Mouse (Mus musculus) liver, embryonic 14.5 days (tissue): ENCODE measurements around the gene Slc38a6. TPM values are rescaled to one million over a fixed set of nuclear protein-coding genes. Genes with fewer than 3 reads are reported as not detected.

ENCODE experiments used
- ATAC-seq: fragments of 200-750 bp; cut with Nextera tagmentation; 2 replicates; pipeline ENCODE4 v1.8.0; 2017; ENCODE audit warnings: moderate number of reproducible peaks, mild to moderate bottlenecking, moderate library complexity; ENCODE audit not compliant: insufficient read depth
- DNase-seq, 3 experiments: peaks; one replicate each; pipeline ENCODE4 v3.0.0-alpha.2; 2012 to 2013; ENCODE audit warnings: low read depth in 3 of 3, low spot score in 3 of 3
- H3K27ac ChIP-seq: fragments of 300-500 bp; sonication (generic); 2 replicates; pipeline ENCODE4 v1.5.1; 2014; ENCODE audit warnings: moderate library complexity, mild to moderate bottlenecking, control low read depth, inconsistent platforms
- H3K27me3 ChIP-seq: fragments of 300-500 bp; sonication (generic); 2 replicates; pipeline ENCODE4 v1.6.1; 2014; ENCODE audit warnings: mild to moderate bottlenecking, low read length, moderate library complexity; ENCODE audit not compliant: control insufficient read depth, insufficient read depth
- H3K36me3 ChIP-seq: fragments of 300-500 bp; sonication (generic); replicated peaks from 2 replicates; pipeline ENCODE4 v1.6.1; 2014; ENCODE audit warnings: low read depth; ENCODE audit not compliant: control insufficient read depth, insufficient read depth
- H3K4me1 ChIP-seq, 2 experiments: fragments of 200-500 bp in 1 of 2; fragments of 300-500 bp in 1 of 2; sonication (generic) in 1 of 2; replicated peaks; 2 replicates each; pipeline ENCODE4 v1.6.1; 2012 to 2014; ENCODE audit warnings: antibody characterized with exemption in 1 of 2, inconsistent platforms in 1 of 2, low read length in 1 of 2; ENCODE audit not compliant: control insufficient read depth in 2 of 2, insufficient read depth in 2 of 2
- H3K4me2 ChIP-seq: fragments of 300-500 bp; sonication (generic); 2 replicates; pipeline ENCODE4 v1.6.1; 2014; ENCODE audit warnings: low read depth, mild to moderate bottlenecking, control low read depth, moderate library complexity
- H3K4me3 ChIP-seq, 2 experiments: fragments of 200-500 bp in 1 of 2; fragments of 300-500 bp in 1 of 2; sonication (generic) in 1 of 2; 2 replicates each; pipeline ENCODE4 v1.5.1; 2012 to 2014; ENCODE audit warnings: low read depth in 2 of 2, low read length in 2 of 2, mild to moderate bottlenecking in 2 of 2, control low read depth in 1 of 2, inconsistent platforms in 1 of 2, moderate library complexity in 1 of 2; ENCODE audit not compliant: insufficient read depth in 1 of 2
- H3K9ac ChIP-seq: fragments of 300-500 bp; sonication (generic); replicated peaks from 2 replicates; pipeline ENCODE4 v1.6.1; 2014; ENCODE audit warnings: mild to moderate bottlenecking, control low read depth, moderate library complexity
- H3K9me3 ChIP-seq: fragments of 300-500 bp; sonication (generic); 2 replicates; pipeline ENCODE4 v1.6.1; 2016; ENCODE audit warnings: low read length, mixed read lengths; ENCODE audit not compliant: control insufficient read depth
- CTCF ChIP-seq: IDR thresholded peaks from 2 replicates; pipeline ENCODE4 v1.5.1; 2016; ENCODE audit warnings: antibody characterized with exemption, low read depth, control low read depth
- EP300 ChIP-seq: IDR thresholded peaks from 2 replicates; pipeline ENCODE4 v1.6.1; 2016; ENCODE audit warnings: antibody characterized with exemption, low read depth
- WGBS: fragments of 180-500 bp; shearing (Covaris S2); extraction: QIAGEN DNeasy Blood & Tissue Kit; methylation state at CpG from one replicate; pipeline ENCODE4 v1.1.7; 2014; ENCODE audit not compliant: insufficient replicate concordance; 5-methylcytosine and 5-hydroxymethylcytosine counted together
- polyA plus RNA-seq, 2 experiments: library from polyadenylated mRNA; depleted of rRNA in 1 of 2; stranded (reverse) in 1 of 2; unstranded in 1 of 2; fragments of >200 nt; fragmentation: Nextera tagmentation in 1 of 2; extraction: Ambion mirVana in 1 of 2; gene quantifications; 2 replicates each; pipeline versions ENCODE4 v1.2.1 to v1.2.3; 2012 to 2014

Gene Slc38a6
- polyA plus RNA-seq, 2 experiments: 2.1 to 2.4 TPM

DNA sequence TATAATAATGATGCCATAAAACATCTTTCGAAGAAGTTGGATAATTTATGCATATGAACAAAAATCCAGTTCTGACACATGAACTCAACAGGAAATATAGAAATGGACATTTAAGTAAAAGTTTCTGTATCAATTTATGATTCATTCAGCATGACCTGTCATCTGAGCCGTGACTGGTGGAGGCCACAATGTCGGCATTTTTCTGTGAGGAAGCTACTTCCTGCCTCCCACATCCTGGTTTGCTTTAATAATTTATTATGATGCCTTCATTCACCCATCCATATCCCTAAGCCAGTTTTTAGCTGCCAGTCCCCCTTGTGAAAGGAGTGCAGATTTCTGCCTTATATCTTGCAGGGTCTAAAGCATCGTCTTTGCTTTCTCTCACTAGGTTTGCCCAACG, 91.4 kb downstream of the Slc38a6 start:
- ATAC-seq: no peak
- no peak for DNase-seq
- Histone ChIP-seq H3K4me2 (no peak overlapping the region), H3K36me3 (no peaks in the 10 kb centered on the region), H3K4me1 (no peaks in the 10 kb centered on the region; a peak in 1 of 4 replicates), H3K27me3 (no peaks in the 10 kb centered on the region), H3K27ac (no peak overlapping the region), H3K4me3 (no peak overlapping the region), H3K9ac (no peak overlapping the region), H3K9me3 (no peaks in the 10 kb centered on the region)
- WGBS: 63% methylated on average over 5 of the region's 5 CpGs
- TF ChIP-seq EP300 (no peak), CTCF (no peak)

DNA sequence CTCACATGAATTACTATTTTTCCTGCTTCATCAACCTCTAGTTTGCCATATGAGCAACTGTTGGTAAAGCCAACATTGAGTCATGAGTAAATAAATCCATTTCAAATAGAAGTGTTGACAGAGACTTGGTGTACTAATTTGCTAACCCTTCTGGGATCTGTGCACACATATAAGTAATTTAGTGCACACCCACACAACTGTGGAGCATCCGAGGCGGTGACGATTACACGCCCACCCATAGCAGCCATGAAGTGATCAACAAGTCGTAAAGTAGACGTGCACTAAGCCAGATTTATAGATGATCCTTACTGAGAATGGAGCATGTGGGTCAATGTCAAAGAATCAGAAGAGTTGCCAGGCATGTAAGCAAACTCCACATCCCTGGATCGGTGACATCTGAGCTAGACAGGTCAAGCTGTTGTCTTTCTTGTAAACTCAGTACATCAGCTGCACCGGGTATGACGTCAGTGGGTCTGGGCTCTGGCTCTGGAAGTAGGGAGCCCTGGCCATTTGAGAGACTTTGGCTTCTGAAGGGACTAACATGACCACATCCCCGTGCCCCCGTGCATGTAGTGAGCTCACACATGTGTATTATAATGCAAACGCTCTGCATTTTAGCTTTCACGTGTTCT, 92.3 kb downstream of the Slc38a6 start:
- ATAC-seq (no peak), DNase-seq (no peak)
- H3K4me2 ChIP-seq: no peak overlapping the region
- TF ChIP-seq EP300 (no peak), CTCF (no peak)
- no peaks in the 10 kb centered on the region for H3K36me3 ChIP-seq
- WGBS: 73% methylated on average over 13 of the region's 13 CpGs
- peaks cover 0 to 3% of the 10 kb centered on the region in 2 experiments; a peak in 2 of 4 replicates for H3K4me1 ChIP-seq
- no peak overlapping the region for H3K27ac ChIP-seq
- H3K9me3 ChIP-seq: no peaks in the 10 kb centered on the region
- no peak overlapping the region for H3K4me3 ChIP-seq
- H3K9ac ChIP-seq: no peak overlapping the region
- no peaks in the 10 kb centered on the region for H3K27me3 ChIP-seq

DNA sequence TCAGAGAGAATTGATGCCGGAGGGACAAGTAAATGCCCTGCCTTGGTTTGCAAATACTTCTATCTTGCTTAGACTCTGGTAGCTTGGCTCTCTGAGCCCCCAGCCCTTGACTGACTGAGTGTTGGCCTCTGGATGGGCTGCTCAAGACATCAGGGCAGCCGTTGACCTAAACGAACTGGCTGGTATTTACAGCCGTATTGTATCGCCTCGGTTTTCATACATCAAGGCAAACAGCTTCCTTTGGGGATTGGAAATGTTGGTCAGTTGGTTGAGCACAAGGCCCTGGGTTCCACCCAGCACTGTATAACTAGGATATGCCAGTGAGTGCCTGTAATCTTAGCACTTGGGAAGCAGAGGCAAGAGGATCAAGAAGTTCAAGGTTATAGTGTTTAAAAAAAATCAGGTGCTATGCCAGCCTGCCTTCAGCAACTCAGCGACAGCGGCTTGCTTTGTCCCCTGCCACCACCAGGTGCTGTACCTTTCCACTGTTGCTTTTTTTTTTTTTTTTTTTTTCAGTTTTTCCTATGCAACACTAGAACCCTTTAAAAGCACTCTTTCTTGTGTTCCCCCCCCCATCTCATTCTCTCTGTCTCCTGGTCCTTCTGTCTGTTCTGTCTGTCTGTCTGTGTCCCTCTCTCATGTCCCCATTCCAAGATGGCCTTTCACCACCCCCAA, 94.2 kb downstream of the Slc38a6 start:
- Histone ChIP-seq H3K27ac (no peak overlapping the region), H3K4me2 (no peak overlapping the region), H3K9ac (no peak overlapping the region), H3K36me3 (no peaks in the 10 kb centered on the region), H3K4me1 (peaks cover 0 to 8% of the 10 kb centered on the region in 2 experiments; a peak in 2 of 4 replicates), H3K4me3 (no peak overlapping the region), H3K9me3 (no peaks in the 10 kb centered on the region), H3K27me3 (no peaks in the 10 kb centered on the region)
- ATAC-seq: no peak
- DNase-seq: no peak
- 64% methylated on average over 8 of the region's 8 CpGs for WGBS
- TF ChIP-seq CTCF: no peak
- no peak for TF ChIP-seq EP300

DNA sequence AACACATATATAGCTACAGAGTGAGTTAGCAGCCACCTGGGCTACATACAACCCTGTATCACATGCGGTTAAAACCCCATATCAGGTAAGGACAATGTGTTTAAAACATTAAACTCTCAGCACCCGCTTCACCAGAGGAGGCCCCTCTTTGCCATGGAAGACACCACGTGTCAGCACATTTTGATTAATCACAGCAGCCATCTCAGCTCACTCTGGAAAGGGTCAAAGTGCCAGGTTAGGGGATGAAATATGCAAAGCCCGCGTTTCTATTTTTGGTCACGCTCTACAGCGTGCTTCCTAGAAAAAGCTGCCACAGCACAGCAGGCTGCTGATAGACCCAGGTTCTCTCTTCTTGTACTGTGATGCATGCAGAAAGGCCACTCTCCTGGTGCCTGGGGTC, 94.9 kb downstream of the Slc38a6 start:
- H3K27ac ChIP-seq: no peak overlapping the region
- H3K9ac ChIP-seq: no peak overlapping the region
- H3K4me1 ChIP-seq: peaks cover 0 to 8% of the 10 kb centered on the region in 2 experiments; a peak in 2 of 4 replicates
- WGBS: 52% methylated on average over 7 of the region's 7 CpGs
- no peak for DNase-seq
- no peak overlapping the region for H3K4me2 ChIP-seq
- H3K9me3 ChIP-seq: no peaks in the 10 kb centered on the region
- H3K36me3 ChIP-seq: no peaks in the 10 kb centered on the region
- no peak for ATAC-seq
- H3K27me3 ChIP-seq: no peaks in the 10 kb centered on the region
- TF ChIP-seq EP300 (no peak), CTCF (no peak)
- H3K4me3 ChIP-seq: no peak overlapping the region
